ENCODE assay signal across 25 mouse cellular contexts in the genomic region with DNA sequence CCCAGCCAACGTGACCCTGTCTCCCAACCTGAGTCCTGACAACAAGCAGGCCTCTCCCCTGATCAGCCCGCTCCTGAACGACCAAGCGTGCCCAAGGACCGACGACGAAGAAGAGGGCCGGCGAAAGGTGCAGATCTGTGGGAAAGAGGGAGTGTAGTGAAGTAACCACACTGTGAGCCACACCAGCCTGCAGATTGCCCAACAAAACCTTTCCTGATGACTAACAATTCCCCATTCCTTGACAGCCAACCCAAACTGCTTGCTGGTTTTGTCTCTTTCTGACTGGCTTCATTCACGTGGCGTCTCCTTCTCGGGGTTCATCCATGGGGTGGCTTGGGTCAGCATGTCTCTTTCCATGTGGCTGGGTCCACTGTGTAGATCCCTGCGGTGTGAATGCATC.
DNase-seq lines count a peak whose midpoint lies in the region; ATAC-seq and TF ChIP-seq lines count a peak whose summit lies in the region.
"Had no signal": no experiment of that assay in that cellular context is flagged by ENCODE, and none has a peak within 500 bp of the region (broad histone marks: within the 10 kb centered on the region; RNA-seq: fewer than 3 reads in every experiment).

No protein-coding gene starts in this region.

- H3K4me2 ChIP-seq in liver, postnatal 0 days (ENCODE audit: low read depth, low read length) = peak overlapping the region; percentile 19; the same call in 1 of the 2 replicates
- no peak overlapping the region for H3K4me2 ChIP-seq in liver, embryonic 11.5 days
- H3K4me2 ChIP-seq: embryonic facial prominence, embryonic 13.5 days; heart, embryonic 11.5 days; heart, embryonic 15.5 days had no signal

- H3K4me1 ChIP-seq in liver, postnatal 0 days (ENCODE audit: insufficient read depth) = peaks cover 20% of the 10 kb centered on the region
- no peaks in the 10 kb centered on the region for H3K4me1 ChIP-seq in liver, embryonic 11.5 days (replicated peaks; ENCODE audit: control insufficient read depth, insufficient read depth, low read length)
- peaks cover 15% of the 10 kb centered on the region for H3K4me1 ChIP-seq in bone marrow, adult 2 months (ENCODE audit: control insufficient read depth, insufficient read depth, low read length)
- H3K4me1 ChIP-seq: heart, embryonic 15.5 days had no signal

- TF ChIP-seq CTCF in liver, postnatal 0 days (IDR thresholded peaks at IDR 0.05; ENCODE audit: low read depth) = no peak
- TF ChIP-seq CTCF in bone marrow, adult 2 months (IDR thresholded peaks at IDR 0.05; ENCODE audit: control insufficient read depth, insufficient read depth, low read length) = no peak

- no peak for TF ChIP-seq EP300 in liver, postnatal 0 days (IDR thresholded peaks at IDR 0.05; ENCODE audit: low read depth)

- DNase-seq in liver, postnatal 0 days = no peak
- no peak for DNase-seq in liver, embryonic 11.5 days (ENCODE audit: low spot score)
- no peak for DNase-seq in layer of hippocampus, adult 8-10 months (ENCODE audit: low spot score in 2 of 2)
- no peak for DNase-seq in cerebellum, postnatal 4 days (ENCODE audit: low spot score in 2 of 2)
- no peak for DNase-seq in gastrocnemius, postnatal 25 days
- DNase-seq: adrenal gland, adult 8-10 months; adrenal gland, postnatal 36 days; cerebellum, adult 11 months; cerebellum, adult 8-10 months; cerebellum, postnatal 14 days; gastrocnemius, adult 2 months; gastrocnemius, postnatal 36 days; heart, adult 2 months; heart, postnatal 14 days had no signal

- H3K27me3 ChIP-seq in liver, postnatal 0 days (ENCODE audit: insufficient read depth, low read length) = no peaks in the 10 kb centered on the region
- H3K27me3 ChIP-seq in liver, embryonic 11.5 days (replicated peaks; ENCODE audit: control insufficient read depth, insufficient read depth, low read length) = no peaks in the 10 kb centered on the region
- H3K27me3 ChIP-seq: embryonic facial prominence, embryonic 13.5 days; heart, embryonic 15.5 days had no signal

- no peak overlapping the region for H3K4me3 ChIP-seq in liver, postnatal 0 days (ENCODE audit: low read depth, low read length)
- no peak overlapping the region for H3K4me3 ChIP-seq in liver, embryonic 11.5 days (ENCODE audit: low read depth, low read length)
- peak overlapping the region; percentile 16 for H3K4me3 ChIP-seq in bone marrow, adult 2 months (replicated peaks; ENCODE audit: control insufficient read depth, low read depth, low read length)
- H3K4me3 ChIP-seq: embryonic facial prominence, embryonic 13.5 days; gastrocnemius, adult 2 months; heart, adult 2 months; heart, embryonic 15.5 days had no signal

- H3K9me3 ChIP-seq in liver, postnatal 0 days (ENCODE audit: low read length) = no peaks in the 10 kb centered on the region
- no peaks in the 10 kb centered on the region for H3K9me3 ChIP-seq in liver, embryonic 11.5 days (ENCODE audit: control insufficient read depth, low read length)
- H3K9me3 ChIP-seq: embryonic facial prominence, embryonic 13.5 days; G1E; heart, embryonic 15.5 days had no signal

- ATAC-seq in liver, postnatal 0 days = no peak
- no peak for ATAC-seq in liver, embryonic 11.5 days (replicated peaks; ENCODE audit: low FRiP score)
- ATAC-seq in megakaryocyte, adult 5-6 weeks (ENCODE audit: poor library complexity, severe bottlenecking) = peak; percentile 27
- ATAC-seq: activated CD4-positive, CD25-positive, alpha-beta regulatory T cell, adult 4 months; forebrain, embryonic 14.5 days; hindbrain, embryonic 16.5 days; inflammation-experienced regulatory T-cells, adult 6 months; intestine, postnatal 0 days had no signal

- no peak overlapping the region for H3K27ac ChIP-seq in liver, postnatal 0 days (ENCODE audit: low read depth)
- H3K27ac ChIP-seq in liver, embryonic 11.5 days (ENCODE audit: low read depth, low read length) = no peak overlapping the region
- H3K27ac ChIP-seq in bone marrow, adult 2 months (ENCODE audit: control insufficient read depth, insufficient read depth, low read depth, low read length, poor library complexity) = peak overlapping the region; percentile 33
- H3K27ac ChIP-seq: embryonic facial prominence, embryonic 13.5 days; gastrocnemius, adult 2 months; heart, adult 2 months; heart, embryonic 15.5 days had no signal

- H3K9ac ChIP-seq in liver, postnatal 0 days (replicated peaks) = no peak overlapping the region
- no peak overlapping the region for H3K9ac ChIP-seq in liver, embryonic 11.5 days (ENCODE audit: low read depth, low read length)
- H3K9ac ChIP-seq: embryonic facial prominence, embryonic 13.5 days; heart, embryonic 15.5 days had no signal

- WGBS in liver, postnatal 0 days (ENCODE audit: insufficient replicate concordance) = 73% methylated on average over 13 of the region's 13 CpGs
- WGBS in liver, embryonic 11.5 days = 85% methylated on average over 13 of the region's 13 CpGs
- 49% methylated on average over 13 of the region's 13 CpGs for WGBS in bone marrow, adult 2 months

- no peak for TF ChIP-seq POLR2A in bone marrow, adult 2 months (IDR thresholded peaks at IDR 0.05; ENCODE audit: borderline replicate concordance, control insufficient read depth, low read depth, low read length)

- no peaks in the 10 kb centered on the region for H3K36me3 ChIP-seq in liver, postnatal 0 days (replicated peaks; ENCODE audit: insufficient read depth, low read length)
- H3K36me3 ChIP-seq in liver, embryonic 11.5 days (ENCODE audit: control insufficient read depth, insufficient read depth, low read length) = no peaks in the 10 kb centered on the region
- H3K36me3 ChIP-seq: G1E had no signal
